Mouse (Mus musculus) bone marrow macrophage, adult 2 months (primary cell): Measurements from ENCODE around the gene Igf1.

Source experiments
- CTCF ChIP-seq: IDR thresholded peaks from 2 replicates; pipeline ENCODE4 v1.5.1; 2012; ENCODE audit warnings: low read depth, mild to moderate bottlenecking, low read length, moderate library complexity
- POLR2A ChIP-seq: IDR thresholded peaks from 2 replicates; pipeline ENCODE4 v1.6.1; 2012; ENCODE audit warnings: mild to moderate bottlenecking, low read depth, low read length, borderline replicate concordance

GRCm38 (mm10) chr10:87872854-87873253 is 14.8 kb downstream of the Igf1 start:
- no peak for TF ChIP-seq POLR2A
- TF ChIP-seq CTCF: no peak
